Mouse (Mus musculus) brain, embryonic 14.5 days (tissue): Measurements from ENCODE around the gene Ahdc1.

Source experiments
- CTCF ChIP-seq: fragments of 200-500 bp; IDR thresholded peaks from 2 replicates; pipeline ENCODE4 v1.5.1; 2012; ENCODE audit warnings: inconsistent platforms, mild to moderate bottlenecking, moderate library complexity, borderline replicate concordance; ENCODE audit not compliant: insufficient read depth, insufficient read length; ENCODE audit errors: extremely low read depth
- POLR2A ChIP-seq: fragments of 200-500 bp; IDR thresholded peaks from 2 replicates; pipeline ENCODE4 v1.6.1; 2012; ENCODE audit warnings: mild to moderate bottlenecking, inconsistent platforms, borderline replicate concordance; ENCODE audit not compliant: poor library complexity, insufficient read depth, insufficient read length, severe bottlenecking; ENCODE audit errors: extremely low read depth

DNA sequence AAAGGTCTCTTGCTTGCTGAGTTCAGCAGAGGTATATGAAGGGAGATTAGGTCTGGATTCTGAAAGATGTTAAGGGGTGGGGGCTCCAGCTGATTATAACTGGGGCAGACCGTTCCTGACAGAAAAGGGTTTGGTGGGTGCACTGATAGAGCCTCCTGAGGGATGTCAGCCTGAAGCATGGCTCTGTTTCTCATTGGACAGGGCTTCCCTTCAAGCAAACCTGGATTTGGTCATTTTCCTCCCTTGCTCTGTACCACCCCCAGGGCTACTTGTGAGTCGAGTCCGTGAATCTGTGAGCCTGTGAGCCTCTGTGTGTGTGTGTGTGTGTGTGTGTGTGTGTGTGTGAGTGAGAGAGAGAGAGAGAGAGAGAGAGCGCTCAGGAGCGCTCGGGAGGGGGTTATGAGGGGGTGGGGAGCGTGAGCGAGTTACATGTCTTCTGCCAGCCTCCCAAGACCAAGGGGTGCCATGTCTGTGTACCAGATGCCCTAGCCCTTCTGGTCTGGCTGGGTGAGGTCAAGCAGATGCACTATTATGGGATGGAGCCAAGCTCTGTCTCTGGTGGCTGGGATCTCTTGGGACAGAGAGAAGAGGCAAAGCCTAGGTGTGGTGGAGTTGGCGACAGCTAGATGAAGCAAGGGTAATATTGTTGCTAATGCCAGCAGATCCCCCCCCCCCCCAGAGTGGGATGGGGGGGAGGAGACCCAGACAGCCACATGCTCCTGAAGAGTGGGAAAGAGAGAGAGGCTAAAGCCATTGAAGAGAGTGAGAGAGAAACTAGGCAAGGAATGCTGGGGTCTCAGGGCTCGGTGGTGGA is 4.0 kb downstream of the Ahdc1 start:
- TF ChIP-seq CTCF = no peak
- TF ChIP-seq POLR2A = no peak
